Mouse (Mus musculus): ENCODE data around the gene Fam83f. TPM values are rescaled to one million over a fixed set of nuclear protein-coding genes. Genes with fewer than 3 reads are reported as not detected.

The Fam83f gene
- total RNA-seq, 2 experiments from 2014 or later, result not detected

DNA sequence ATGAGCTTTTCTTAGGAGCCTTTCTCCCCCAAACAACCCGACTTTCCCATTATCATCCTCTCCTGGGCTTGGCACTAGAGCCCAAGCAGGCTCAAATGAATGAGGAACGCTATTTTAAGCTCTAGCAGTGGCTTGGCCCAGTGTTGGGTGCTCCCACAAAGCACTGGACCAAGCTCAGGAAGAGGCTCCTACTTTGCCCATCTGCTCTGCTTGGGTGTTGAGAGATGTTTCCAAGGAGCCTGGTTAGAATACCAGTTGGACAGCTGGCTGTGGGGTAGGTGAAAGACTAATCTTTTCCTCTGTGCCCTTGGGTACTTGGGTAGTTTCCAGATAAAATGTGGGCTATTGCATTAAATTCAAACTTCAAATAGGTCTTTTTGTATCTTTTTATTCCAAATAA, 1.2 kb downstream of the Fam83f start:
- no peak for DNase-seq

DNA sequence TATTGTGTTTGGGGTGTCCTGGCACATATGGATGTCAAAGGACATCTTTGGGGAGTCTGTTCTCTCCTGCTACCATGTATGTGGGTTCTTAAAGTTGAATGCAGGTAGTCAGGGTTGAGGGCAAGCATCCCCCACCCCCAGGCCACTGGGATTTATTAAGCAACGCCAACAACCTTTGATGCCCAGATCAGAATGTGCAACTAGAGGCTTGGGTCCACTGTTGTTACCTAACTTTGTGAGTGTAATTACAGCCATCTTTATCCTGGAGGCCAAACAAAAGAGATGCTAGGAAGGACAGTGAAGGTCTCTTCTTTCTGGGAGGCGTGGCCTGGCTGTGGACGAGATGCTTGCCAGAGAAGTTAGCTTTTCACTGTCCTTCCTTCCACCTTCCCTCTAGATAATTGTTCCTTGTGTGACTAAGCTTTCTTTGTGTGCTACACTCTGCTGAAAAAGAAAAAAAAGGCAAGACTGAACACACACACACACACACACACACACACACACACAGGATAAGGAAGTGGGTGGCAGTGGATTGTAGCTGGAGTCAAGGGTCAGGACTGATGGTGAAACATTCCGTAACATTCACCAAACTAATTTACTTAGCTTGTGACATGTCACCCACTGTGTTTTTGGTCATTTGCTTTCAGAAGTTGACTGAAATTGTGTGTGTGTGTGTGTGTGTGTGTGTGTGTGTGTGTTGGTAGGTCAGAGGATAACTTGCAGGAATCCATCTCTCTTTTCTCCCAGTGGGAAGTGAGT, 1.9 kb downstream of the Fam83f start:
- DNase-seq, result no peak

DNA sequence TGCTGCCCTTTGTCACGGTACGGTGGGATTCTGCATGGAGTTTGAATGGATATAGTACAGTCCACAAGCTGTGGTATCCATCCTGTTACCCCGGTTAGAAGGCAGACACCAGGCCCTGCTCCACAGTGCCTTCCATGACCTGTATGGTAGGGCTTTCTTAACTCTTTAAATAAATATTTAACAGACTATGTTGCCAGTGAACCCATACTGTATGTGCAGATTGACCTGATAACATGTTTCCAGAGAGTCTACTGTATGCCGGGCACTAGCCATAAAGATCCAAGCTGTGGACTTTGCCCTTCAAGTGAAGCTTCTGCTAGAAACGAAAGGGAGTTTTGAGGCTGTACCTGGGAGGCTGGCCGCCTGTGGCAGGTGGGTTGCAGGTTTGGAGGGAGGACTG, 3.1 kb downstream of the Fam83f start:
- no peak for DNase-seq

DNA sequence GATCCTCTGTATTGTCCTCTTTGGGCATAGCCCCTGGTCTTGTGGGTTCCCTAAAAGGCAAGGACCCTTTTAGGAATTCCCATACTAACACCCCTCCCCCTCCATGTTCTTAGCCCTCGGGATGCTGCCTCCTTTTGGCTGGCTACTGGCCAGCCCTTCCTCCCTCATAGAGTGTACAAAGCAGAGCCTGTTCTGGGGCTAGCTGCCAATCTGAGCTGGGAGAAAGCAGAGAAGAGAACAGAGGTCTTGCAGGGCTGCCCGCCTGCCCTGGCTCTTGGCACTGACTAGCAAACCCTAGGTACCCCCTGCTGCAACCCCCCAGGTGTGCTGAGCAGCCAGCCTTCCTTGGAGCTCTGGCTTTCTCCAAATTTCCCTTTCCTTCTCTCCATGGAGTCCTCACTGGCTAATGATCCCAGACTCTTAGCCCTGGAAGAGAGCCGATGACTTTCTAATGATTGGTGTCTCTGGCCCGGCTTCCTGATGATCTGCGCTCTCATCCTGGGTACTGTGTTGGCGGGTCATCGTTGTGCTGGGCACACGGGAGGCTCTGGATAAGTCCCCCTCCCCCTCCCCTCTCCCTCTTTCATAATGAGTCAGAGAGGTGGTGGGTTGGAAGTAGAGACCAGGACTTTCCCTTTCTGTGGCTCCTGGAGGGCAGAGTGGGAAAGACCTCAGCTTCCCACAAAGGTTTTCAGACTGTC, 8.0 kb downstream of the Fam83f start:
- DNase-seq, result peak; percentile 60

- DNase-seq, result no peak
Observed at GRCm38 (mm10) chr15:80680347-80681030, 8.8 kb downstream of the Fam83f start.

GRCm38 (mm10) chr15:80681466-80681881, 9.8 kb downstream of the Fam83f start:
- no peak for DNase-seq

- DNase-seq, result no peak
Observed at GRCm38 (mm10) chr15:80682343-80682742, 10.7 kb downstream of the Fam83f start.

DNA sequence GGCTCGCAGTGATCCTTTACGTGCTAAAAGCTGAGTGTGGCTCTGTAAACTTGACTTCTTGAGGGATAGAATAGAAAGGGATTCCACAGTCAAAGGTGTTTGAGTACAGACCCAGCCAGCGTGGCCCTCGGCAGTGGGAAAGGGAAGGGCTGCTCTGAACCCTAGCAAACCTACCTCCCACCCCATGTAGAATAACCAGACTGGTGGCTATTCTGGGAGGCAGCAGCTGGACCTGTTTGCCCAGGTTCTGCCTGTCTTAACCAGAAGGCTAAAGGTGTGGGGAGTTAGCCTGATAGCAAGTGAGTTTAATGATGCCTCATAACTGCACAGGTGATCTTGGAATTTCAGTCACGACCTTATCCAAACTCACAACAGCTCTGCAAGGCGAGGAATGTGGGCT, 11.5 kb downstream of the Fam83f start:
- no peak for DNase-seq

GRCm38 (mm10) chr15:80683990-80684389, 12.3 kb downstream of the Fam83f start:
- no peak for DNase-seq

DNA sequence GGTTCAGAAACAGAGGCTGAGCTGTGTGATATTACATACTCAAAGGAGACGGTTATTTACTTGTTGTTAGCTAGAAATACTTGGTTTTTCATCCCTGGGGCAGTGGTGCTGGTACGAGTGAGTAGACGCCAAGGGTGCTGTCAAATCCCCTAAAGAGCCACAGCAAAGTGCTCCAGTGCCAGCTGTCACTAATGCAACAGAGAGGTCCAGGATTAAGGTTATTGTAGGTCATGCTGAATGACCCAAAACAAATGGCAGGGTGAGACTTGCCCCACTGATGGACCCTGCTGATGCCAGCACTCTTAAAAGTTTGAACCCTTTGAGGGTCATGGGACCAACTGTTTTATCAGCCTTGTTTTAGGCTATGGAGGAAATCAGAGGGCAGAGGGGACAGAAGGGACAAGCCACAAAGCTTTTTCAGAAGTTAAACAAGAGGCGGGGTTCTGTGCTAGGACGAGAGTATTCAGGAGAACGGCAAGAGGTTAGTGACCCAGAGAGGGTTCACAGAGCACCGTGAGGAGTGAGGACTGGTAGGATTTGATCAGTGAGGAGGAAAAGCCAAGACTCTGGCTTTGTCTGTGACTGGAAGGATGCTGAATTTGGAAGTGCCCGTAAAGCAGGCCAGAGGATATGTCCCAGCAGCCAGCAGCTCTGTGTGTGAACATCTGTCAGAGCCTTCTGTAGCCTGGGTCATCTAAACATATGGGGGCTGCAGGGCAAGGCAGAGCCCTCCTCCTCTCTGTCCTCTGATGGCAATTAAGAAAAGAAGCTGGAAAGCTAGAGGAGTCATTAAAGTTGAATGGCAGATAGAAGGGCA, 13.3 kb downstream of the Fam83f start:
- no peak for DNase-seq

DNA sequence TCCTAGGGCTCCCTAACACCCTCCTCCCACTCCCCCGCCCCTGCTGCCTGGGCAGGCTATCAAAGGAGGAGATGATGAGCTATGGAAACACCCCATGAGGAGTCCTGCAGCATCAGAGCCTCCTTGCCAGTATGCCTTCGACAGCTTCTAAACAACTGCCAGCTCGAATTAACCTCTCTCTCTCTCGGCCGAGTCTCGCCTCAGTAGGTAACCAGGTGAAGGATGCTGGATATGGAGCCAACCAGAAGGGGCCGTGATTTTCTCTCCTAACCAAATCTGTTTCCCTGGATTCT, 13.9 kb downstream of the Fam83f start:
- no peak for DNase-seq

GRCm38 (mm10) chr15:80688536-80688935, 16.9 kb downstream of the Fam83f start:
- no peak for DNase-seq

DNA sequence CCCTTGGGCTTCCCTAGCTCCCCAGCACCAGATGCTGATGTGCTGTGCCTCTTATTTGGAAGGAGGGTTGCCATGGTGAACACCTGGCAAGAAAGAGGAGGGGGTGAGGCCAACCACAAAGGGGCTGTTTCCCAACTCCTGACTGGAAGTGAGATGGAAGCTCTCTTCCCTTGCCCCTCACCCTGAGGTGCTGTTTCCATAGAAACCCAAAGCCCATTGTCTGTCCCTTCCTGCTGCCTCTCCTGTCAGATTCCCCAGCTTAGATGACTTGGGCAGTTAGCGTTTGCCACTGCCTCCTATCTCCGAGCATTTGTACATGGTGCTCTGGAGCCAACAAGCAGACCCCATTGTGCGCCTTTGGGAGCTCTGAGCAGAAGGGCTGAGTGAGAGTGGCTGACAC, 21.8 kb downstream of the Fam83f start:
- DNase-seq, result no peak

DNA sequence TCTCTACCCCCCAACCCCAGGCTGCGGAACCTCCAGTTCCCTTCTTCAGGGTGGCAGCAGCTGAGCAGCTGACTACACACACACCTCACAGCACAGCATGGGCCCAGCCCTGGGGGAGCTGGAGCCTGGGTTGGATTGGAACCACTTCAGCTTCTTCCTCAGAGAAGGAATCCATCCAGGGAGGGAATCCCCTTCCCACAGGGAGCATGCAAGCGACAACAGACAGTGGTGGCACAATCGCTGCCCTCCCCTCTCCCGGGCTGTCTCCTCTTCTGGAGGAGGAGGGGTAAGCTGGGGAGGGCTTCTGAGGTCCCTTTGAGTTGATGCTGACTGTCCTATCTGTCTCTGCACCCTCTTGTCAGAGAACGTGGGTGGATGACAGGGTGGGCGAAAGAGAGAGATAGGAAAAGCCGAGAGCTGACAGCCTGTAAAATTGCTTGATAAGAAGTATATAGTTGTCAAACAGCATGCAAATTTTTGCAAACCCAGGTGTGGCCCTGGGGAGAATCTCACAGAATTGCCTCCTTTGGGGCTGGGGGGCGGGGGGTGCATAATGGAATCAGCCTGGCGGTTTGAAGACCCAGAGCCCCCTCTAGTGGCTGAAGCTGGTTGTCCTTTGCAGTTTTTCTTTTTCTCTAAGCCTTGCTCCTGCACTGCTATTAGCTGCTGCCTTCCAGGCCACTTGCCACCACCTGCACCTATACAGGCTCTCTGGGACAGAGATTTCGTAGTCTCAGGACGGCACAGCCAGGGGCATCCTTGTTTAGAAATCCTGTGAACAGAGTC, 22.7 kb downstream of the Fam83f start:
- DNase-seq, result peak; percentile 50 to 75

DNA sequence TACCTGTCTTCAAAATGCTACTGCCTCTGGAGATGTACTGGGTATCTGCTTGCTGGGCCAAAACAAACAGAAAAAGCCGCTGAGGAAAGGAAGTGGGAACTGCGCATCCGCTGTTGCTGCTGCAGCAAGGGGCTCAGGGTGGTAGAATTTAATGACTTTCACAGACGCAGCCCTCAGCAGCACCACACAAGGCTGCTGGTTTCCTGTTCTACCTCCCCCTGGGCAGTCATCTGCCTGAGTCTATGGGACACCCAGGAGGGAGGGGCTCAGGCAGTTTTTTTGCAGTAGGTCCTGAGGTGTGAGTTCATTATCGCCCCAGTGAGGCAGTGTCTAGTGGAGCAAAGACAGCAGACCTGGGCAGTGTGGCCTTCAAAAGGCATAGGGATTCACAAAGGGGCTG, 25.9 kb downstream of the Fam83f start:
- DNase-seq, result no peak

GRCm38 (mm10) chr15:80701481-80702257, 30.0 kb downstream of the Fam83f start:
- no peak for DNase-seq

DNA sequence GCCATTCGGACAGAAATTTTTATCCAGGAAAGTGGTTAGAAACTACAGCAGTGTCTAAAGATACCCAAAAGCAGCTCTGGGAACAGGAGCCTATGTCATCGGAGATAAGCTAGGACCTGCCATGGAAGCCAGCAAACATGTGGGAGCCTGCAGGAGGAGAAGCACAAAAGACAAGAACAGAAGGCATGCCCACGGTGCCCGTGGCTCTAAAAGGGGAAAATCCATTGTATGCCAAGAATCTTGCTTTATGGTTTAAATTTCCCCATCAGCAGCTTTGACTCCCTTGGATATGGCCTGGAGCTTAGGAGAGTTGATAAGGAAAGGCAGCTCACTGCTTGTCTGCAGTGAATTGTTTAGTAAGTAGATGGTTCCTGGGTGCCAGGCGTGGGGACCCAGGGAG, 31.3 kb downstream of the Fam83f start:
- DNase-seq, result no peak

GRCm38 (mm10) chr15:80703495-80703894, 31.8 kb downstream of the Fam83f start:
- no peak for DNase-seq

- peak; percentile 72 to 77 for DNase-seq
Observed at GRCm38 (mm10) chr15:80704267-80704666, 32.6 kb downstream of the Fam83f start.

DNA sequence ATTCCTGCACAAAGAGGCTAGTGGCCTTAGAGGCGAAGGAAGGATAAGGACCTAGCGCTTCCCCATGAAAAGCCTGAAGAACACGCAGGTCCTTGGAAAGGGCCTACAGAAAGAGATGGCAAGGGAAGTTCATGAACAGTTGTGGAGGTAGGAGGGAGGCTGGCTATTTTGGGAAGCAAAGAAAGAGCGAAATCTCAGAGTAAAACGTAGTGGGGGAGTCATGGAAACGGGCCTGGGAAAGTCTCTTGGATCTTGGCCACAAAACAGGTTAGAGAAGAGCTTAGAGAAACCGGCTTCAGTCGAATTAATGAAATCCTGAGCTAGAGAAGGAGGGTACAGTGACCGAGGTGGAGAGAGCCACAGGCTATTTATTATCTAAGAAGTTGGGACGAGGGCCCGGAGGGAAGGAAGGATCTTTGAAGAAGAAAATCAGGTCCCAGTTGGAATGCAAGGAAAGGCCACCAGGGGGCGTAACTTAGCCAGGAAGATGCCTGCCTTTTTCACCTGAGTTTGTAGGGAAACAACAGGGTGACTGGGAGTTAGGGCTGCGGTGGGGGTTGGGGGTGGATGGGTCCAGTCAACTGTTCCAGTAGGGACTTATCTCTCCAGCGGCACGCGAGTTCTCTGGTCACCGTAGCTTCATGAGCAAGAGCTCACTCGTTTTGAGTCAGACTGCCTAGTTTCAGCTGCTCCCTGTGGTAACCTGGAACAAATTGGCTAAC, 34.3 kb downstream of the Fam83f start:
- DNase-seq, result peak; percentile 76 to 80

DNA sequence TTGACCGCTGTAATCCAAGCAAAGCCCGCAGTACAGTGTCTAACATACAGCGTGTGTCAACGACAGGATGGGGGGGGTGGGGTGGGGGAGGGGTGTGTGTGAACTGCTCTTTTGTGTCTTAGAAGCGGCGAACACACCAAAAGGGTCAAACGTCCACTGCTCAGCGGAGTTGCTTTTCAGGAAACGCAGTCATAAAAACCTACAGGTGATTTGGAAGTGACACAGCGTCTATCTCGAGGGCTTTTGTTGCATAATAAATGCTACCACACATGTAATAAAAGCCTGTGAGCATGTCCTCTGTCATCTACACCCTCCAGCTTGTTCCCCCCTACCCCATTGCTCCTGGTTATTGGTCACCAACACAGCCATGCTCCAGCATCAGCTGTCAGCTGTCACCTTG, 34.9 kb downstream of the Fam83f start:
- no peak for DNase-seq

Data from layer of hippocampus, postnatal 36 days (tissue).